Mouse (Mus musculus) layer of hippocampus, postnatal 25 days (tissue): ENCODE data around the gene C2. TPM values are rescaled to one million over a fixed set of nuclear protein-coding genes. Genes with fewer than 3 reads are reported as not detected.
"Not testable (repeated sequence)": the region's sequence is repeated elsewhere in the genome, so short reads cannot be mapped to it uniquely, and the experiment has no call there.

Experiments used
- DNase-seq, 2 experiments: peaks; one replicate each; pipeline ENCODE4 v3.0.0; 2022; ENCODE audit warnings: mixed read lengths in 2 of 2, low spot score in 1 of 2; ENCODE audit errors: extremely low spot score in 1 of 2
- total RNA-seq, 2 experiments: library from RNA; stranded (reverse); gene quantifications; 2 replicates each; pipeline ENCODE4 v1.2.3; 2021

Gene C2
- total RNA-seq, 2 experiments from 2014 or later = 0.86 to 1.9 TPM

DNA sequence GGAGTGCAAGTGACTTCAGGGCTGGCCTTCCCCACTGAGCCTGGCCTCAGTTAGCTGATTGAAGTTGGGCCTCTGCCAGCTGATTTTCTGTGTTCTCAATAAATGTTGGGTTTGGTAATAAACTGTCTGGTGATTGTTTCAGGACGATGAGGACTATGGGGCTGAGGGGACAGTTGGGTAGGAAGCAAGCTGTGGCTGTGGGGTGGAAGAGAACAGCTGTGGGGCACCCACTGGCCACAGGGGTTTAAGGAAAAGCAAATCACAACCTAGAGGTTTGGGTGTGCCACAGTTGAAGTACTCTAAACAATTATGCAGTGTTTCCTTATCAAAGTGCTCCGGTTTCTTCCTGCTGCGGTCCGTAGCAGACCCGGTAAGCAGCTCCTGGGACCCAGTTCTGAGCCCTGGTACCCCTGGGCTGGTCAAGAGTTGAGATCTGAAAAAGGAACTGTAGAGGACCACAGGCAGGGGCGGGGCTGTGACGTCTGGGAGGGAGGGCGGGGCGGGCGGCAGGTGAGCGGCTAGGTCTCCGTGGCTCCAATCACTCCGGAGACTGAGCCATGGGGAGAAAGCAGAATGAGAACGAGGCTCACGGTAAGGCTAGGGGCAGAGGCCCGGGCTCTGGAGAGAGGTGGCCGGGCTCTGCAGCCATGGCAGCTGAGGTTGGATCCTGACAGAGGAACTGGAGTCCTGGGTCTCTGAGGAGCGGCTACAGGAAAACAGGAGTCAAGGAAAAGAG, 16.0 kb upstream of the C2 start, which contains the start of gene Slc44a4:
Slc44a4 (plus strand) TSS at position 537 of the 736 bp plus-strand sequence.
- DNase-seq = no peak

DNA sequence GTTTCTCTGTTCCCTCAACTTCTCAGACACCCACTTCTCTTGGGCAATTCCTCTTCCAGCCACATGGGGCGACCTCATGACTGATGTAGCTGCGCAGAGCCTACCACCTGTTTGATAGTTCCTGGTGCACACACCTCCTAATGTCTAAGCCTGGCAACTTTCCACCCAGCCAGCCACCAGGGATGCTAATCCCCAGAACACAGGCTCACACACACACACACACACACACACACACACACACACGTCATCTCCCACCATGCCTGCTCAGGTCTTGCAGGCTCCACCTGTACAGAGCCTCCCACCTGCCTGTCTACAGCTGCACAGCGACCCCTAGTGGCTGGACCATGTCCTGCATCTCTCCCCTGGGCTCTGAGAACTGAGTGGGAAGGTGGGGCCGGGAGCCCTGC, 13.9 kb upstream of the C2 start:
- DNase-seq = peak; percentile 71 to 74

DNA sequence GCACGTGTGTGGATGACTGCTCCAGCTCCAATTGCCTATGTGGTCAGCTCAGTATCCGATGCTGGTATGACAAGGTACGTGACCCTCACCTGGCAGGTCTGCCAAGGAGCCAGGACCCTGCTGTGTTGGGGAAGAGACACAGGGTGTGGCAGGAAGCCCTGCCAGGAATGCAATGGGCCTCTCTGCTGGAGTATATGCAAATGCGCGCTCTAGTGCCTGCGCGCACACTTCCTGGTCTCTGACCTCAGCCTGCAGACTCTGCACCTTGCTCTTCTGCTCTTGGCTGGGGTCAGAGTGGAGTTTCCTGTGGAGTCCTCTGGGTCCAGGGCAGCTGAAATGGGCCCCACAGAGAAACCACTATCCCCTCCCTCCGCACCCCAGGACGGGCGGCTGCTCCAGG, 12.9 kb upstream of the C2 start:
- DNase-seq = no peak

DNA sequence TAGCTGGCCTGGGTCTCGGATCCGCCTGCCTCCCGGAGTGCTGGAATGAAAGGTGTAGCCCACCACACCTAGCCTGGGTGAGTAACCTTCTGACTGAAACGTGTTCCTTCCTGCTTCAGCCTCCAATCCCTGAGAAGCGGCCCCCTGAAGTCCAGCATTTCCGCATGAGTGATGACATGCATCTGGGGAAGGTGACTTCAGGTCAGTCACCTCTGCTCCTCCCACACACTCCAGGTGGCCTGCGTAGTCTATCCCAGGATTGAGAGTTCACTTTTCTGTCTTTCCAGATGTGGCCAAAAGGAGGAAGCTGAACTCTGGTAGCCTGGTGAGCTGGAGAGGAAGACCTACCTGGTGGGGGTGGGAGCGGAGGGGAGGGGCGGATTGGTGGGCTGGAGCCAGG, 4.8 kb upstream of the C2 start:
- DNase-seq = no peak

DNA sequence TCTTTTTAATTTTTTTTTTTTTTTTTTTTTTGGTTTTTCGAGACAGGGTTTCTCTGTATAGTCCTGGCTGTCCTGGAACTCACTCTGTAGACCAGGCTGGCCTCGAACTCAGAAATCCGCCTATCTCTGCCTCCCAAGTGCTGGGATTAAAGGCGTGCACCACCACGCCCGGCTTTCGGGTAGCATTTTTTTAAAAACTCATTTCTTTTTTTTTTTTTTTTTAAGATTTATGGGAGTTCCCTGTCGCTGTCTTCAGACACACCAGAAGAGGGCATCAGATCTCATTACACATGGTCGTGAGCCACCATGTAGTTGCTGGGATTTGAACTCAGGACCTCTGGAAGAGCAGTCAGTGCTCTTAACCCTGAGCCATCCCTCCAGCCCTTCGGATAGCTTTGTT, 3.9 kb upstream of the C2 start:
- not testable (repeated sequence) for DNase-seq

DNA sequence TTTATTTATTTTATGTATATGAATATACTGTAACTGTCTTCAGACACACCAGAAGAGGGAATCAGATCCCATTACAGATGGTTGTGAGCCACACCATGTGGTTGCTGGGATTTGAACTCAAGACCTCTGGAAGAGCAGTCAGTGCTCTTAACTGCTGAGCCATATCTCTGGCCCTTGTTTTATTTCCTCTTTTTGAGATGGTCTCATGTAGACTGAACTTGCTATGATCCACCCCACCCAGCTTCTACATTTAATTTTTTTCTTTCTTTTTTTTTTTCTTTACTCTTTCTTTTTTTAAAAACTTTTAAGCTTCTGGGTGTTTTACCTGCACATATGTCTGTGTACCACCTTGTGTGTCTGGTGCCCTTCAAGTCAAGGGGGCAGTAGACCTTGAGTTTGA, 2.8 kb upstream of the C2 start:
- DNase-seq = not testable (repeated sequence)

DNA sequence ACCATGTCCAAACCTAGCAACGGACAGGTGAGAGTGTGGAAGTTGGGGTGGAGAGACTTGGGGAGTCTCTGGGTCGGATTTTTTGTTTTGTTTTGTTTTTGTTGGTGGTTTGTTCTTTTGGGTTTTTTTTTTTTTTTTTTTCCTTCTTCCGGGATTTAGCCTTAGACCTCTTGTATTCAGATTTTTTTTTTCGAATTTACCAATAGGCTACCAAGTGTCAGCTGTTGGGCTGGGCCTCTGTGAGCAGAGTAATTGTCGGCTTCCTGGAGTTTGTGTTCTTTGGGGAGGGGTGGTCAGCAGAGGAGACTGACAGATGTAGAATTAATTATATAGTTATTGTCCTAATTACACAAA, 1.8 kb upstream of the C2 start:
- DNase-seq = no peak

DNA sequence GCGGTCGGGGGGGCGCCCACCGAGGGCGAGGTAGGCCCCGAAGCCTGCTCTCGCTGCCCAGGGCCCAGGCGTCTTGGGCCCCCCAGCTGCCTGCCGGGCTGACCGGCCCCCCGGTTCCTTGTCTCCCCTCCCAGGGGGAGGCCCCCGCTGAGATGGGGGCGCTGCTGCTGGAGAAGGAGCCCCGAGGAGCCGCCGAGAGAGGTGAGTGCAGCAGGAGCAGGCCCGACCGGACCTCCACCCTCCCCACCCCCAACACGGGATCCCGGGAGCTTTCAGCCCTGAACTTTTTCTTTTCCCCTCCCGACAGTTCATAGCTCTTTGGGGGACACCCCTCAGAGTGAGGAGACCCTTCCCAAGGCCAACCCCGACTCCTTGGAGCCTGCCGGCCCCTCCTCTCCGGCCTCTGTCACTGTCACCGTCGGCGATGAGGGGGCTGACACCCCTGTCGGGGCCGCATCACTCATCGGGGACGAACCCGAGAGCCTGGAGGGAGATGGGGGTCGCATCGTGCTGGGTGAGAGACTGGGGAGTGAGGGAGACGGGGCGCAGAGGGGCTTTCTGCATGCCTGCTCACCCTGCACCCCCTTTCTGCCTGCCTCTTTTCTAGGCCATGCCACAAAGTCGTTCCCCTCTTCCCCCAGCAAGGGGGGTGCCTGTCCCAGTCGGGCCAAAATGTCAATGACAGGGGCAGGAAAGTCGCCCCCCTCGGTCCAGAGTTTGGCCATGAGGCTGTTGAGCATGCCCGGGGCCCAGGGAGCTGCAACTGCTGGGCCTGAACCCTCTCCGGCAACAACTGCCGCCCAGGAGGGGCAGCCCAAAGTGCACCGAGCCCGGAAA, 1.2 kb upstream of the C2 start:
- peak in 1 of 2 experiments; percentile 47 for DNase-seq

DNA sequence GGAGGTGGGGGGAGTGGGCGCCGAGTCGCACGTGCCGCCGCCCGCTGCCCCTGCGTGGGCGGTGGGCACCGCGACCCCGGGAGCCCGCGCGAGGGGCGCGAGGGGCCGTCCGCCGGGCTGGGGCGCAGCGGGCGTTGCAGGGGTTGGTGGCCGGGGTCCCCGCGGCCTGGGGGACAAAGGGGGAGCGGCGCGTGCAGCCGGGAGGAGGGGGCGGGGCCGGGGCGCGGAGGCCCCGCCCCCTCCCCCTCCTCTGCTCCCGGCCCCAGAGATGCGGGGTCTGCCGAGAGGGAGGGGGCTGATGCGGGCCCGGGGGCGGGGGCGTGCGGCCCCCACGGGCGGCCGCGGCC, 614 bp upstream of the C2 start:
- no peak for DNase-seq

DNA sequence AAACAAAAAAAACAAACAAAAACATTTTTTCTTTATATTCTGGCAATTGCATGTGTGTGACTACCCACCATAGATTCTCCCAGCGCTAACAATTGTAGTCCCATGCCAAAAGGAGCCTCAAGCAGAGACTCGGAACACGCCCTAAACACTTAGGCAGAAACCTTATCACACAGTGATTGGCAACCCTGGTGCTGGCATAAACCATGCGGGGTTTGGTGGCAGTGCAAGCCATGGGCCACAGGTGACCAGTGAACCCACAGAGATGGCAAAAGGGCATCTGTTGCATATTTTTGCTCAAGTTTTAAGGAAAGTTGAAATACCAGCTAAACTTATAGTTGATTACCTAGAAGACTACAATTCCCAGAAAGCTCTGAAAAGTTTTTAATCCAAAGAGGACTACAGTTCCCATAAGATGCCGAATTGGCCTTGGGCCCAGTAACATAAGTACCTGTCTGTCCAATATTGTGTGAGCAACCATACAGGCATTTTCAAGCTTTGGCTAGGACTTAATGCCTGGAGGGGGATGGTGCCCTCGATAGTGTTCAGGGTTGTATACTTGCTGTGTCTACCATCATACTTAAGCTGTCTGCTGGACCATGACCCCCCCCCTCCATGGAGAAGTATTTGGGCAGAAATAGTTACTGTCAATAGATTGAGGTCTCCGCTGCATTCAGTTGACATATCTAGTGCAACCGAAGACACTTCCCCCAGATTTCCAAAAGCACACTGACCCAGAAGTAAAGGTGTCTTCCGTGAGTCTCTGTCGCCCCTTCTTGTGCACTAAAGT, 499 bp downstream of the C2 start:
- DNase-seq = peak in 1 of 2 experiments; percentile 31

DNA sequence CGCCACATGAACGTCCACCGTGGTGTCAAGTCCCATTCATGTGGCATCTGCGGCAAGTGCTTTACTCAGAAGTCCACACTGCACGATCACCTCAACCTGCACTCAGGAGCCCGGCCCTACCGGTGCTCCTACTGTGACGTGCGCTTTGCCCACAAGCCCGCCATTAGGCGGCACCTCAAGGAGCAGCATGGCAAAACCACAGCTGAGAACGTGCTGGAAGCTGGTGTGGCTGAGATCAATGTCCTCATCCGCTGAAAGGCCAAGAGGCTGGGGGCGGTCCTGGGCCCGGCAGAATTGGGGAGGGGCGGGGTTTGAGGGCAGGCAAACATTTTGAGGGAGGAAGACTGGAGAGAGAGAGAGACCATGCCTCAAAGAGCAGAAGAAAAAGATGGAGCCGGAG, 1.7 kb downstream of the C2 start:
- no peak for DNase-seq

DNA sequence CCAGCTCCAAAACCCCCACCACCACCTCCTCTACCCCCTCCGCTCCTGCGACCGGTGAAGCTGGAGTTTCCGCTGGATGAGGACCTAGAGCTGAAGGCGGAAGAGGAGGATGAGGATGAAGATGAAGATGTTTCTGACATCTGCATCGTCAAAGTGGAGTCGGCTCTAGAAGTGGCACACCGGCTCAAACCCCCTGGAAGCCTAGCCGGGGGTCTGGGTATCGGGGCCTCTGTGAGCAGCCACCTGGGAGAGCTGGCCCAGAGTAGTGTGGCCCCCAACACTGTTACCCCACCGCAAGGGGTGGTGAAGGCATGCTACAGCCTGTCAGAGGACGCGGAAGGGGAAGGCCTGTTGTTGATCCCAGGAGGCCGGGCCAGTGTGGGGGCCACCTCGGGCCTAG, 2.3 kb downstream of the C2 start:
- no peak for DNase-seq

DNA sequence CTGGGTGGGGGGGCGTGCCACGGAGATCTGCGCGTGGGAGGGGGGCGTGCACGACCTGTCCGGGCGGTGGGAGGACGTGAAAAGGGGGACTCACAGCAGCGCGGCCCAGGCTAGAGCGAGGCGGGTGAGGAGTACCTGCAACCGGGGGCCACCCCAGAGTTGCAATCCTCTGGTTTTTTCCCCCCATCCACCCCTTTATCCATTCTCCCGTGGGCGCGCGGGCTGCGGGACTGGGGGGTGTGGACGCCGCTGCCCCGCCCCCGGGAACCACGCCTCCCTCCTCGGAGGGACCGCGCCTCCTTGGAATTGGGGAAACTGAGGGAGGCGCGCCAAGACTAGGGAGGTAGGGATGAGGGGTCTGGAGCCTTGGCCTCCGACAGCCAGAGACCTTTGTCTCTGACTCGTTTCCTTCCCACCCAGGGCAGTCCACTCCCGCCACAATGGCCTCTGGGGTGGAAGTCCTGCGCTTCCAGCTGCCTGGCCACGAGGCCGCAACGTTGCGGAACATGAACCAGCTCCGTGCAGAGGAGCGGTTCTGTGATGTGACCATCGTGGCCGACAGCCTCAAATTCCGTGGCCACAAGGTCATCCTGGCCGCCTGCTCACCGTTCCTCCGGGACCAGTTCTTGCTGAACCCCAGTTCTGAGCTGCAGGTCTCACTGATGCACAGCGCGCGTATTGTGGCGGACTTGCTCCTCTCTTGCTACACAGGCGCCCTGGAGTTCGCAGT, 3.1 kb downstream of the C2 start:
- peak in 1 of 2 experiments; percentile 39 for DNase-seq

DNA sequence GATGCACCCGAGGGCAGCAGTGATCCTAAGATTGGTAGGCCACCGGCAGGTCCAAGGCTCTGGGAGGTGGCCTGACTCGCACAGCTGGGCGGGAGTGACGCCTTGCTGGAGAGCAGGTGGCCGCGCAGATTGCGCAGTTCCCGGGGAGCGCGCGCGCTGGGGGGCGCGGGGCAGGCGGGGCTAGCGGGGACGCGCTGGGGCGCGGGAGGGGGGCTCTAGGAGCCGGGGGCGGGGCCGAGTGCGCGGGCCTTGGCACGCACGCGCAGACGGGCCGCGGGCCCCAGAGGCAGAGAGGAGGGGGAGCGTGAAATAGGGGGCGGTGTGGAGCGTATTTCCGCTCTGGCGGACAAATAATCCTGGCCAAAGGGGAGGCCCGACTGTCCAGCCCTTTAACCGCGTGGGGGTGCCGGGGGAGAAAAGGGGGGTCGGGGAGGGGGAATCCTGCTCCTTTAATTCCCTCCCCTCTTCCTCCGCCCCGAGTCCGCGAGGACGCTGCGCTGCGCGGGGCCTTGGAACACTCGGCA, 3.9 kb downstream of the C2 start:
- DNase-seq = peak; percentile 87 to 90

DNA sequence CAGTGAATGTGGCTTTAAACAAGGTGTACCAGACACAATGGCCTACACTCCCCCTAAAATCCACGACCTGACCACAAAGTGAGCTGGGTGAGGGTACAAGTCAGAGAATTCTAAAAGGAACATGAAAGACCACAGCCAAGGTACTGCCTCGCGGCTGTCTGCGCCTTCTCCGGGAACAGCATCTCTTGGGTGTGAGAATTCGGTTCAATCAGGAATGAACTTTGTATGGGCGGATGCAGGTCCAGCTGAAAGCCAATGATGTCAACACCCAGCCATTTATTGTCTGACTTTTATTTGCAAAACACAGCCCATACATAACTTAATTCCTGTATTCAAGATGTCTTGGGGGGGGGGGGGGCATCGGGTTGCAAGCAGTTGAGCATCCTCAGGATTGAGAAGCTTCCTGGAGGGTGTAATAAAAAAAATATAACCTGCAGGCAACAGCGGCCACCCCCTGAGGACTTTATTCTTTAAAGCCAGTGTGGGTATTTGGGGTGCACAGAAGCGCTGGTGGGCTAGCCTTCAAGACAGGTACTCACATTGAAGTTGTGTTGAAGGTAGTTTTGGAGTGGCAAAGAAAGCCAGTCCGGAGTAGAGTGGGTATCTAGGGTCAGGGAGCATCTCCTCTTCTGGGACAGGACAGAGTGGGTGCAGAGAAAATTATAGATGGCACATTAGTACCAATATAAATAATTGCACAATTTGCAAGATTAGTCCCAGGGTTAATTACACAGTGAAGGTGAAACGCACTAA, 4.8 kb downstream of the C2 start:
- DNase-seq = no peak

DNA sequence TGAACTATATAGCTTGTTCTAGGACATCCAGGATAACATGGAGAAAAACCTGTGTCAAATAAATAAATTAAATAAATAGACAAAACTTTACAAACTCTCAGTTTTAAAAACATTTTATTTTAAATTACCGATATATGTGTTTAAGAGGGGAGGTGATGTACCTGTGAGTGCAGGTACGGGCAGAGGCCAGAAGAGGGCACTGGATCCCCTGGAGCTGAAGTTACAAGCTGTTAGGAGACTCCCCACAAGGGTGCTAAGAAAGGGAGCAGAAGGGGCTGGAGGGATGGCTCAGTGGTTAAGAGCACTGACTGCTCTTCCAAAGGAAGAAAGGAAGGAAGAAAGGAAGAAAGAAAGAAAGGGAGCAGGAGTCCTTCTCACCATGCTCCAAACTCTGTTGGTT, 6.7 kb downstream of the C2 start:
- DNase-seq = no peak

DNA sequence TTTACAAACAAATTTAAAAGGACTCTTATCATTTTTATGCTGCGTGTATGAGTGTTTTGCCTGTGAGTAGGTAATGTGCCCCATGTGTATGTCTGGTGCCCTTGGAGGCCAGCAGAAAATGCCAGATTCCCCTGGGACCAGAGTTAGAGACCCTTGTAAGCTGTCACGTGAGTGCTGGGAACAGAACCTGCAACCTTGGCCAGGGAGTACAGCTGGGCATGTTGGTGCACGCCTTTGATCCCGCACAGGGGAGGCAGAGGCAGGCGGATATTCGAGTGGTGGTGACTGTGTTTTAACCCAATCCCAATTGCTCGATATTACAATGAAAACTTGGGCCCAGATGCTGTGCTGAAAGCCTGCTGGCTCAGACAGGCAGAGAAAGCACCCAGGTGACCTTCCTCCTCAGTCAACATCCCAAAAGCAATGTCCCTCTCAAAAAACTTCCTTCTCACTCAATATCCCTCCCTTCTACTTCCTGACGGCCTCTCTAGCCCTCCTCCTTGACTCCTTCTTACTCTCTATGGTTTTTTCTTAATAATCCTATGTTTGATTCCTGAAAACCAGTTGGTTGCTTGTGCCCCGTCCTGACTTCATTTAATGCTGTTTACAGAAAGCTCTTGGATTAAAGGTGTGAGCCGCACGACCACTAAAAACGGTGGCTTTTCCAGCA, 7.9 kb downstream of the C2 start:
- no peak for DNase-seq

DNA sequence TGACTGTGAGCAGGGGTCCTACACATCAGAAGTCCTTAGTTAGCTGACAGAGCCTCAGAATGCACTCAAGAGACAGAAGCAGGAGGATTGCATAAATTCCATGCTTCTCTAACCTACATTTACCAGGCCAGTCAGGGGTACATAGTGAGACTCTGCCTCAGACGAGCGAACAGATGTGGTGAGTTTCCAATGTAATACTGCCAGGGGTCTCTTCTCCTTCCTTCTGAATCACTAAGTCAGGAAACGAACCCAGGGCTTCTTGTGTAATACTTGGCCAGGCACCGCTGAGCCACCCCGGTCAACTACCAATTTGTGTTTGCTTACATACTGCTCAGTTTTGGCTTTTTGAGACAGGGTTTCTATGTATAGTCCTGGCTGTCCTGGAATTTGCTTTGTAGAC, 10.1 kb downstream of the C2 start:
- DNase-seq = no peak

DNA sequence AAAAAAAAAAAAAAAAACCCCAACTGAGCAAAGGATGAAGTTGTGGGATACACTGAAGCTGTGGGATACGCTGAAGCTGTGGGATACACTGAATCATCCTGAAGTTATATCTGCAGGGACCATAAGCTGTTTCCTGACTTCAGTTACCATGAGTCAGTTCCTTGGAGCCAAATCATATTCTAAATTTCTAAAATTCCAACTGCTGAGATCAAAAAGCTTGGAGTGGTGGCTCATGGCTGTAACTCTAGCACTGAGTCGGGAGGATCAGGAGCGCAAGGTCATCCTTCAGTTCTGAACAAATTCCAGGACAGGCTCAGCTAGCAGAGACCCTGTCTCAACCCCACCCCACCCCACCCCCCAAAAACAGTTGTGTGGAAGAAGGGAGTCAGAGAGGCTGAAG, 12.4 kb downstream of the C2 start:
- DNase-seq = no peak
